Mouse (Mus musculus) bone marrow, adult 2 months (tissue): ENCODE measurements around the gene Tshz2.

Experiments used
- CTCF ChIP-seq: fragments of 200-500 bp; IDR thresholded peaks from 2 replicates; pipeline ENCODE4 v1.5.1; 2011; ENCODE audit warnings: low read length, control low read depth; ENCODE audit not compliant: control insufficient read depth, insufficient read depth
- POLR2A ChIP-seq: fragments of 200-500 bp; IDR thresholded peaks from 2 replicates; pipeline ENCODE4 v1.6.1; 2011; ENCODE audit warnings: low read depth, mild to moderate bottlenecking, control low read depth, low read length, borderline replicate concordance; ENCODE audit not compliant: control insufficient read depth

DNA sequence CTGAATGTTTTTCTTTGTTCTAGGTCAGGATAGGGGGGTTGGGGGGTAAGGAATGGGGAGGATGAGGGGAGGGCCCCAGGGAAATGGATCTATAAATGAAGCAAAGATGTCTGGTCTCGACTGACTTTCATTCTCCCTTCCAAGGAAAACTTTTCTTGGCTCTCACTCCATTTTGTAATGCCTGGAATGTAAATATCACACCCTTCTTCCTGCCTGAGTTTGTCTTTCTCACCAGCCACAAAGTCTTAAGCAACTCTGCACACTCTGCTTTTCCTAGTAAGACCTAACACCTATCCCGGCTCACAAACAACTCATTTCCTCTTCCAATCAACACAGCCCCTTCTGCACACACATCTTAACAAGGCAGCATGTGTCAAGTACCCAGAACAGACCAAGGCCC lies 25.0 kb upstream of the Tshz2 start:
- TF ChIP-seq POLR2A, result no peak
- TF ChIP-seq CTCF, result no peak
